Mouse (Mus musculus) ovary, postnatal 36 days (tissue): ENCODE data around the gene Clic4.

Source experiments
- DNase-seq: peaks from one replicate; pipeline ENCODE4 v3.0.0; 2022; ENCODE audit warnings: low spot score, mixed read lengths

Clic4 gene

GRCm38 (mm10) chr4:135272640-135273306 is at the start of gene Clic4:
Gene Clic4, minus strand, starts transcription at chr4:135272814.
- peak; percentile 100 for DNase-seq

- peak; percentile 65 for DNase-seq
These were observed 45.4 kb upstream of the Clic4 start for GRCm38 (mm10) chr4:135317966-135318365.

- no peak for DNase-seq
These were observed 44.9 kb upstream of the Clic4 start for GRCm38 (mm10) chr4:135317539-135317938.

- DNase-seq: no peak
These were observed 42.7 kb upstream of the Clic4 start for GRCm38 (mm10) chr4:135315287-135315686.

GRCm38 (mm10) chr4:135314419-135314832 is 41.8 kb upstream of the Clic4 start:
- DNase-seq: no peak

GRCm38 (mm10) chr4:135313761-135314241 is 41.2 kb upstream of the Clic4 start:
- DNase-seq: no peak

GRCm38 (mm10) chr4:135313111-135313691 is 40.6 kb upstream of the Clic4 start:
- no peak for DNase-seq

- peak; percentile 37 for DNase-seq
These were observed 40.1 kb upstream of the Clic4 start for GRCm38 (mm10) chr4:135312706-135313105.

- no peak for DNase-seq
These were observed 37.8 kb upstream of the Clic4 start for GRCm38 (mm10) chr4:135310371-135310770.

- DNase-seq: no peak
These were observed 37.1 kb upstream of the Clic4 start for GRCm38 (mm10) chr4:135309726-135310125.

GRCm38 (mm10) chr4:135309112-135309659 is 36.6 kb upstream of the Clic4 start:
- no peak for DNase-seq

GRCm38 (mm10) chr4:135306971-135307632 is 34.5 kb upstream of the Clic4 start:
- DNase-seq: no peak

GRCm38 (mm10) chr4:135306533-135306932 is 33.9 kb upstream of the Clic4 start:
- peak; percentile 62 for DNase-seq

GRCm38 (mm10) chr4:135302261-135302660 is 29.6 kb upstream of the Clic4 start:
- DNase-seq: no peak

GRCm38 (mm10) chr4:135301166-135301565 is 28.6 kb upstream of the Clic4 start:
- no peak for DNase-seq

GRCm38 (mm10) chr4:135300248-135301041 is 27.8 kb upstream of the Clic4 start:
- no peak for DNase-seq

- DNase-seq: no peak
These were observed 26.1 kb upstream of the Clic4 start for GRCm38 (mm10) chr4:135298680-135299079.

GRCm38 (mm10) chr4:135297931-135298546 is 25.4 kb upstream of the Clic4 start:
- peak; percentile 25 for DNase-seq

GRCm38 (mm10) chr4:135297146-135297545 is 24.5 kb upstream of the Clic4 start:
- DNase-seq: no peak

- no peak for DNase-seq
These were observed 24.0 kb upstream of the Clic4 start for GRCm38 (mm10) chr4:135296565-135296964.

- DNase-seq: no peak
These were observed 21.2 kb upstream of the Clic4 start for GRCm38 (mm10) chr4:135293813-135294212.
